Mouse (Mus musculus) left cerebral cortex, adult 8-10 months (tissue): Measurements from ENCODE around the gene Rnf157. TPM values are rescaled to one million over a fixed set of nuclear protein-coding genes. Genes with fewer than 3 reads are reported as not detected.

Source experiments
- DNase-seq, 2 experiments: peaks; one replicate each; pipeline ENCODE4 v3.0.0; 2022; ENCODE audit warnings: low spot score in 2 of 2
- total RNA-seq, 4 experiments: library from RNA; stranded (reverse); gene quantifications; 2 replicates each; pipeline ENCODE4 v1.2.4; 2022

The Rnf157 gene
- total RNA-seq, 4 experiments from 2014 or later: 242 to 283 (median 258) TPM

DNA sequence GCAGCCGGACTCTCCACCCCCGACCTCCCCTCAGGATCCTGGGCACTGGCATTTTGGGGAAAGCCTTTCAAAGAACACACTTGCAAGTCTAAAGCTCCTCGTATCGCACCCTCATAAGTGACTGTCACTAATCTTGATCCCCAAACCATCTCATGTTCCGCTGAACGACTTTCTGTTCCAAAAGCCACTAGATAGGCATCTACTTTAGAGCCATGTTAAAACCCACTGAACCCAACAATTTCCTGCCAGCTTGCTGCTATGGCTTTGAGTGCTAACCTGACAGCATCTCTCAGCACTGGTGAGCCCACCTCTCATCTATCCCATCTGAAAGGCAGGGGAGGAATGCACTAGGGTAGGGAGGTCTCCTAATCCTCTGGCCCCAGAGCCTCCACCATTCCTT is 75.3 kb downstream of the Rnf157 start:
- DNase-seq: no peak

DNA sequence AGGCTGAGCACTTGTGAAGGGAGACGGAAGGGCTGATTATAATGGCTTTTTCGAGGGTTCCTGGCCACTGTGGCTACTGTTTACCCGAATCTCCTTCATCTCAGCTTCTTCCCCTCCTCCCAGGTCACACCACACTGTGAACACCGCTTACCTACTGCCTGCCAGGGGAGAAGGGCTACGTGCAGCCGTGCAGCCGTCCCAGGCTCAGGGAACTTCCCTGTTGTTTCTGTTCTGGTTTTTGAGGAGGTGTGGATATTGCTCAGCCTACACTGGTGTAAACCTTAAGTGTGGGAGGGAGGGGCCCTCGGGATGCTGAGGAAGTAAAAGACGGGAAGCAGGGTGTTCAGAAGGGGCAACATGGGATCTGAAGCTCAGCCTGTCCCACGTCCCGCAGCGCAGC is 75.8 kb downstream of the Rnf157 start:
- no peak for DNase-seq

DNA sequence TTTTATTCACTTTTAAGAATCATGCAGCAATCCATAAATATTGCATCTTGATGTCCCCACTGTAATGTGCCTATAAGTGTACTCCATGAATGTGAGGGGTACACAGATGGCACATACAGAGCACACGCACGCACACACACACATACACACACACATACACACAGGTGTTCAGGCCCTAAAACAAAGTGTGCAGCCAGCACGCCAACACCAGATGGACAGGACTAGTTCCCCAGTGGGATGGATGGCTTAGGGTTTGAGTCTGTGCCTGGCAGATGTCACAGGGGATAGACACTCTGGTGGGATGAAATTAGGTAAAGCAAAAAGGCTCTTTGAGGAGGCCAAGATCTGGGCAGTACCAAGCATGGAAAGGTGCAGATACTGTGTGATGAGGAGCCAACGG is 76.4 kb downstream of the Rnf157 start:
- no peak for DNase-seq

- DNase-seq: peak; percentile 94 to 98
Observed at GRCm38 (mm10) chr11:116335244-116336036, 77.4 kb downstream of the Rnf157 start, which contains the start of gene Foxj1. Gene Foxj1 (minus strand): TSS chr11:116335399.

- no peak for DNase-seq
Observed at GRCm38 (mm10) chr11:116334417-116334782, 78.4 kb downstream of the Rnf157 start.

- no peak for DNase-seq
Observed at GRCm38 (mm10) chr11:116333526-116334416, 79.1 kb downstream of the Rnf157 start.

GRCm38 (mm10) chr11:116332983-116333270 is 79.9 kb downstream of the Rnf157 start:
- DNase-seq: no peak

DNA sequence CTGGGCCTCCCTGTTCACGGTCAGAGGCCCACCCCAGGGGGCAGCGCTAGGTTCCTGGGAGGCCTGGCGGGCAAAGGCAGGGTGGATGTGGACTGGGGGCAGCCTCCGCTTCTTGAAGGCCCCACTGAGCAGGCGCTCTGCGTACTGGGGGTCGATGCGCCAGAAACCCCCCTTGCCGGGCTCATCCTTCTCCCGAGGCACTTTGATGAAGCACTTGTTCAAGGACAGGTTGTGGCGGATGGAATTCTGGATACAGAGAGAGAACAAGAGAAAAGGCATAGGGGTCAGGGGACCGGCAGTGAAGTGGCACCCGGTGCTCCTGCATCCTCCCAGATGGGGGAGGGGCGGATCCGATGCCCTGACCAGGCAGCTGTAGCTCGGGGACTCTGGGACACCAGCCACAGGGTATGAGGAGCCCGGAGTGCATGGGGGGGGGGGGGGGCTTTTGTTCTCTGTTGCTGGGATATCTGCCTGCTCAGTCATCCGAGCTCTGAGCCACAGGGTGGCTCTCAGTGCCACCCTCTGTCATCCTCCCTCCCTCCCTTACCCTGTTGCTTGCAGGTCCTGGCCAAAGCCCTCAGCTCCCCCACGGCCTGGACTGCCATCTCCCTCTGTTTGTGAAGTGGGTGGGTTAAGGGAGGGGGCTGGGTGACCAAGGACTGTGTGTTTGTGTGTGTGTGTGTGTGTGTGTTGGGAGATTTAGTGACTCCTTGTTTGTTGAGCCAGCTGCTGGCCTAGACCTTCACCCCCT is 80.4 kb downstream of the Rnf157 start:
- peak in 1 of 2 experiments; percentile 75 for DNase-seq

- no peak for DNase-seq
Observed at GRCm38 (mm10) chr11:116330211-116330518, 82.7 kb downstream of the Rnf157 start.

- DNase-seq: no peak
Observed at GRCm38 (mm10) chr11:116329314-116330210, 83.3 kb downstream of the Rnf157 start.

DNA sequence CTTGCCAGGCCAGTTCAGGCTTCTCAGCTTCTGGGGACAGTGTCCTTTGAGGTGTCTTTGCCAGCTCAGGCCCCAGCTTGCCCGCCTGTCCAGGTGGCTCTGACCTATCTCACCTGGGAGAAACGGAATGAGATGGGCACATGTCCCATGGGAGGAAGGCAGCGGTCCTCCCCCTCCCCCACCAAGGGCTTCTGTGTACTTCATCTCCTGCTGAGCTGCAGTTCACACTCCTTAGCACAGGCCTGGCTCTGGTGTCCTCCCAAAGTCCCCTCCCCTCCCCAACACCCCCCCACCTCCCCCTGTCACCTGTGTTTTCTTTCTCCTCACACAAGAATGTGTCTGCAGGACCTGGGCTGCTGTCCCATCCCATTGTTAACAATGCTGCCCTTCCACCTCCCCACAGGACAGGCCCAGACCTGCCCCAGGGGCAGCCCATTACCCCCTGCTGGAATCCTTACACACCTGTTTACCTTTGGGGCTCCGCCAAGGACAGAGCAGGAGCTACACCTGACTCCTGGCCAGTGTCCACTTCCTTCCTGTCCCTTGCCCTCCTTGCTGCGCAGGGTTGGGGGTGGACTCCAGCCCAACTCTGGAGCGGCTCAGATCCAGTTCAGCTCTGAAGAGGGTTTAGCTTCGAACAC is 85.7 kb downstream of the Rnf157 start:
- no peak for DNase-seq

- DNase-seq: peak in 1 of 2 experiments; percentile 88
Observed at GRCm38 (mm10) chr11:116318719-116319659, 93.8 kb downstream of the Rnf157 start.

DNA sequence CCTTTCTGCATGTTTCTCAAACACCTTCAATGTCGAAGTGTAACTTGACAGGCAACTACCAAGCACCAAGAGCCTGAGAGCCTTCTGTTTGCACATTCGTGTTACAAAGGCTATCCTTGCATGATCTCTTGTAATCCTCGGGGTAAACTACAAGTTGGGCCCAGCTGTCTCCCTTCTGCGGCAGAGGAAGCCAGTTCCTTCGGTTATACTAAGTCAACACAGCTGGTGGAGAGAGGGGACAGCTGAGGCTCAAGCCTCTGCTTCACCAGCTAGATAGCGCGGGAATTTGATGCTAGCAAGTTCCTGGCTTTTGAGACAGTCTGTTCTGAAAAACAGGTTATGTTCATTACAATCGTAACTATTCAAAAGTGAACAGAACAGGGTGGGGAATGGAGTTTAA is 100.5 kb downstream of the Rnf157 start:
- no peak for DNase-seq

DNA sequence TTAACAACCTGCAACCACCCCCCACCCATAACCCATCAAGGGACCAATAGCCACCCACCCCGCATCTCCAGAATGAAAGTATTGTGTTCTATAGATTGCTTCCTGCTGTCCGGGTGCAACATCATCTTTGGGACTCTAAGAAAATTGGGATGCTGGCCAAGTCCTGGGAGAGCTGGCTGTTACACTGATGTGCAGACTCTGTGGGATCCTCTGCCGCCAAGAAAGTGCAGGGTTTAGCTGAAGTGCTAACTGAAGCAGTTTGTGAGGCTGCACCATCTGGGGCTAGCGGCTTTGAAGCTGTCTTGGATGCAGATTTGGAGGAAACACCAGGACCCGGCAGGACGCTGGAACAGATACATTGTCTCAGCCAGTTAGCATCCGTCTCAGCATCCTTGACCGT is 101.7 kb downstream of the Rnf157 start:
- no peak for DNase-seq

DNA sequence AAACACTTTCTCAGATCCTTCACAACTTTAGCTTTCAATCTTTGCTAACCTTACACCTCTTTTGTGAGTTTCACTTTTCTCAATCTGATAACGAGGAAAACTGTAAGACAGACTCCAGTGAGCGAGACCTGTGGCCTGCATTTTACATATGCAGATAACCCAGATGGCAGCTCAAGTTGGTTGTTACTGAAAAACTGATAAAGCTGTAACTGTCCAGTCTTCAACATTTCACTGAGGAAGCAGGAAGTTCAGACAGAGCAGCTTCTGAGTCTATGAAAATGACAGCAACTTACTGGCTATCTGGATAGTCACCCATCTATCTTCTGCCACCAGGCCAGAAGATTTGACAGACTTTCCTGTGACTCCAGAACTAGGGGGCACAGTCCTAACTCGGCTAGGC is 103.2 kb downstream of the Rnf157 start:
- no peak for DNase-seq

GRCm38 (mm10) chr11:116307762-116308531 is 104.9 kb downstream of the Rnf157 start:
- no peak for DNase-seq

DNA sequence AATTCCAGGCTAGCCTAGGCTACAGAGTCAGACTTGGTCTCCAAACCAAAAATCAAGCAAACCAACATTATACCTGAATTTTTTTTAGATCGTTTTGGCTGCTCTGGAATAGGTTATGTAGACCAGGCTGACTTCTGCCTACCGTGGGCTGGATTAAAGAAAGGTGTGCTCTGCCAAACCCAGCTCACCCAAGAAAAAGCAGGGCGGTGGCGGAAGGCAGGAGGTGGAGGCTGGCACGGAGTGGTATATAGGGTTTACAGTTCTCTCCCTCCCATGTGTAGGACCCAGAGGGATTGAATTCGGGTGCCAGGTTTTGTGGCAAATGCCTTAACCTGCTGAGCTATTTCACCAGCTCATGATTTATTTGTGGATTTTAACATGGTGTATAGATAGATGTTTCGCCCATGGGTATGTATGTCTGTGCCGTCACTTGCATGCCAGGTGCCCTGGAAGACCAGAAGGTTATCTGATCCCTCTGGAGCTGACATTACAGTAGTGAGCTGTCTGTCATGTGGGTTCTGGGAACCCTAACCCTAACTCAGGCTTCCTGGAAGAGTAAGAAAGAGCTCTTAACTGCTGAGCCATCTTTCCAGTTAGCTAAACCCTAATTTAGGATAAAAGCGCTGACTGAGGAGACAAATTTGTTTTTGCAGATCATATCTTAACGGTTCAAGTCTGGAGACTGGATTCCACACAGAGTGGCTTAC is 105.7 kb downstream of the Rnf157 start, which contains the start of gene Exoc7:
TSS of gene Exoc7 (minus strand) at position 215 of the 707 bp plus-strand sequence.
- no peak for DNase-seq
